In the genomic region with DNA sequence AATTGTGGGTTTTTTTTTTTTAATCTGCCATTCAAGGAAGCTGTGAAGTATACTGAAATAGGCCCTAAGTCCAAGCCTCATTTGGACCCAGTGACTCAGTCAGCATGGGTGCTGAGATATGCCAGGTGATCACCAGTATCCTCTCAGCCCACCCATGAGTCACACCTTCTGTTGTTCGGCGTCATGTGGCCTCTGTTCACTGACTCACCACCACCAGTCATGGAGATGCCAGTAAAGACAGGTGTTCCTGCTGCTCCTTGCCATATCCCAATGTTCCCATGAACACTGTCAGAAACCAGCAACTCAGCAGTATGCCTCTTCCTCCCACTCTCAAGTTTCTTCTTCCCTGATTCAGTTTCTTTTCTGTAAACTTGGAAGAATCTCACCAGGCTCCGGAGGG, we compare ENCODE assay signal across 10 mouse cellular contexts. TPM values are rescaled to one million over a fixed set of nuclear protein-coding genes. Genes with fewer than 3 reads are reported as not detected.
A peak's percentile ranks its signal among the peaks of the same experiment; 100 is the strongest.
DNase-seq lines count a peak whose midpoint lies in the region; ATAC-seq and TF ChIP-seq lines count a peak whose summit lies in the region.
"Had no signal": no experiment of that assay in that cellular context is flagged by ENCODE, and none has a peak within 500 bp of the region (broad histone marks: within the 10 kb centered on the region; RNA-seq: fewer than 3 reads in every experiment).

No protein-coding gene starts in this region.

- no peak for TF ChIP-seq CTCF in lung, adult 2 months (IDR thresholded peaks at IDR 0.05; ENCODE audit: insufficient read depth, low read length)

- H3K27me3 ChIP-seq in heart, embryonic 12.5 days (replicated peaks): no peaks in the 10 kb centered on the region
- H3K27me3 ChIP-seq: limb, embryonic 12.5 days; lung, embryonic 15.5 days had no signal

- peak; percentile 74 for DNase-seq in right cerebral cortex, postnatal 25 days
- no peak for DNase-seq in right cerebral cortex, postnatal 14 days
- DNase-seq in cerebellum, adult 9-11 months: peak; percentile 95
- peak; percentile 43 to 52 for DNase-seq in layer of hippocampus, postnatal 36 days
- no peak for DNase-seq in neural tube, embryonic 10.5 days (ENCODE audit: extremely low spot score, low spot score)
- no peak for DNase-seq in lung, adult 2 months

- no peaks in the 10 kb centered on the region for H3K36me3 ChIP-seq in heart, embryonic 12.5 days
- H3K36me3 ChIP-seq: limb, embryonic 12.5 days; lung, embryonic 15.5 days had no signal

- WGBS in lung, adult 2 months: 82% methylated on average over 3 of the region's 3 CpGs
- WGBS in heart, embryonic 12.5 days: 80% methylated on average over 3 of the region's 3 CpGs

- TF ChIP-seq POLR2A in lung, adult 2 months (IDR thresholded peaks at IDR 0.05; ENCODE audit: borderline replicate concordance, extremely low read depth, low read depth, low read length): no peak

- no peak overlapping the region for H3K27ac ChIP-seq in heart, embryonic 12.5 days (ENCODE audit: poor library complexity, severe bottlenecking)
- H3K27ac ChIP-seq: limb, embryonic 12.5 days; lung, embryonic 15.5 days had no signal

- peaks cover 8% of the 10 kb centered on the region; the same call in 1 of the 2 replicates for H3K4me1 ChIP-seq in lung, adult 2 months (ENCODE audit: control insufficient read depth, insufficient read depth, low read length)
- H3K4me1 ChIP-seq in heart, embryonic 12.5 days (replicated peaks): no peaks in the 10 kb centered on the region
- H3K4me1 ChIP-seq: limb, embryonic 12.5 days had no signal

- no peak overlapping the region for H3K4me2 ChIP-seq in heart, embryonic 12.5 days
- H3K4me2 ChIP-seq: limb, embryonic 12.5 days; lung, embryonic 15.5 days had no signal

- H3K9me3 ChIP-seq in heart, embryonic 12.5 days (replicated peaks): no peaks in the 10 kb centered on the region
- H3K9me3 ChIP-seq: limb, embryonic 12.5 days; lung, embryonic 15.5 days had no signal

- no peak for ATAC-seq in heart, embryonic 12.5 days (ENCODE audit: insufficient number of reproducible peaks, low FRiP score)
- ATAC-seq: midbrain, embryonic 16.5 days had no signal

- H3K9ac ChIP-seq in heart, embryonic 12.5 days: no peak overlapping the region
- H3K9ac ChIP-seq: limb, embryonic 12.5 days; lung, embryonic 15.5 days had no signal

- H3K4me3 ChIP-seq in lung, adult 2 months (replicated peaks; ENCODE audit: extremely low read depth, low read depth, low read length): no peak overlapping the region
- no peak overlapping the region for H3K4me3 ChIP-seq in heart, embryonic 12.5 days
- H3K4me3 ChIP-seq: limb, embryonic 12.5 days; lung, embryonic 15.5 days had no signal

RNA-seq across cellular contexts. Expression of gene Cavin2, which starts 45.6 kb away (rescaled TPM):
- 1 to 10 TPM; 6.3 to 7.6 TPM for total RNA-seq in layer of hippocampus, postnatal 36 days (2021)
- 256 and 286 TPM in 2 replicates for polyA plus RNA-seq in lung, adult 2 months (2012; rRNA removed)
- 131 and 140 TPM in 2 replicates for polyA plus RNA-seq in heart, embryonic 12.5 days (2016; fragmentation: Nextera tagmentation; extraction: Ambion mirVana)

Comparison
In these comparisons a context has a peak if more than half of its experiments do, and no peak if none do; other contexts are left out.
1. DNase-seq: peak in right cerebral cortex, postnatal 25 days (single experiment), cerebellum, adult 9-11 months (single experiment) and layer of hippocampus, postnatal 36 days (2 of 2); none in right cerebral cortex, postnatal 14 days (single experiment), neural tube, embryonic 10.5 days (single experiment) and lung, adult 2 months (single experiment).